Mouse (Mus musculus) forebrain, embryonic 15.5 days (tissue): Measurements from ENCODE around the gene Xrcc3. TPM values are rescaled to one million over a fixed set of nuclear protein-coding genes. Genes with fewer than 3 reads are reported as not detected.
A peak's percentile ranks its signal among the peaks of the same experiment; 100 is the strongest.

Source experiments
- ATAC-seq: fragments of 200-750 bp; cut with Nextera tagmentation; replicated peaks from 2 replicates; pipeline ENCODE4 v1.8.0; 2017; ENCODE audit warnings: mild to moderate bottlenecking, moderate TSS enrichment, moderate library complexity
- H3K27ac ChIP-seq: fragments of 300-500 bp; sonication (generic); replicated peaks from 2 replicates; pipeline ENCODE4 v1.5.1; 2015; ENCODE audit warnings: mild to moderate bottlenecking, inconsistent platforms
- H3K27me3 ChIP-seq: fragments of 300-500 bp; sonication (generic); 2 replicates; pipeline ENCODE4 v1.6.1; 2015; ENCODE audit warnings: inconsistent platforms
- H3K36me3 ChIP-seq: fragments of 300-500 bp; sonication (generic); 2 replicates; pipeline ENCODE4 v1.6.1; 2015; ENCODE audit warnings: mild to moderate bottlenecking, inconsistent platforms
- H3K4me1 ChIP-seq: fragments of 300-500 bp; sonication (generic); 2 replicates; pipeline ENCODE4 v1.6.1; 2015; ENCODE audit warnings: inconsistent platforms
- H3K4me2 ChIP-seq: fragments of 300-500 bp; sonication (generic); replicated peaks from 2 replicates; pipeline ENCODE4 v1.6.1; 2015; ENCODE audit warnings: mild to moderate bottlenecking, inconsistent platforms
- H3K4me3 ChIP-seq: fragments of 300-500 bp; sonication (generic); 2 replicates; pipeline ENCODE4 v1.5.1; 2015; ENCODE audit warnings: mild to moderate bottlenecking, inconsistent platforms
- H3K9ac ChIP-seq: fragments of 300-500 bp; sonication (generic); replicated peaks from 2 replicates; pipeline ENCODE4 v1.6.1; 2015; ENCODE audit warnings: mild to moderate bottlenecking, inconsistent platforms
- H3K9me3 ChIP-seq: fragments of 300-500 bp; sonication (generic); 2 replicates; pipeline ENCODE4 v1.6.1; 2016; ENCODE audit warnings: inconsistent platforms
- WGBS: fragments of 180-500 bp; shearing (Covaris S2); methylation state at CpG from one replicate; pipeline ENCODE4 v1.1.7; 2015; ENCODE audit warnings: mixed read lengths; 5-methylcytosine and 5-hydroxymethylcytosine counted together
- polyA plus RNA-seq: library from polyadenylated mRNA; unstranded; fragments of >200 nt; fragmentation: Nextera tagmentation; extraction: Ambion mirVana; gene quantifications from 2 replicates; pipeline ENCODE4 v1.2.1, GENCODE M21; 2015

The Xrcc3 gene
- polyA plus RNA-seq, 1 experiment from 2014 or later, result 4.5 TPM

DNA sequence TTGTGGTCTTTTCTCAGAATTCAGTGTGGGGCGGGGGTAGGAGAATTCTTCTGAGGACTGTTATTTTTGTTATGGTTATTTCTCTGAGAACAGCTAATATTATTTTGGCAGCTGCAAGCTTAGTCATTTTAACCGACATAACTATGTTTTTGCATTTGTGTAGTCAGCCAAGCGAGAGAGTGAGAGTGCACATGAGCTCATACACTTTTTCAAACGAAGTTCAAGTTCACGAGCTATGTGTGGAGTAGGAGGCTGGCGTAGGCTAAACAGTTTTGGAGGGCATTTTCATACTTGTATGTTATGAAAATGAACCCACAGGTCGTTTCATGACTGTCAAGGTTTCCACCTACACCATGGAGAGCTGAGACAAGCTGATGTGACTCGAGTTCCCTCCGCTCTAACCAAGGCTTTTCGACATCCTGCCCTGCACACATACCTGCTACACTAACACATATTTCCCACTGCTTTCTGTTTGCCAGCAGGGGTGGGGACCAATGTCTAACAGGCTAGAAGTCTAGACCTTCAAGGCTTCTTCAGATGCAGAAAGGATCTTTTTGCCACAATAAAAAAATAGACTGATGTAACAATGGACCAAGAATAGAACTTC lies 45.2 kb downstream of the Xrcc3 start:
- ATAC-seq, result no peak
- Histone ChIP-seq H3K4me1 (peaks cover 35% of the 10 kb centered on the region), H3K27ac (no peak overlapping the region), H3K9me3 (no peaks in the 10 kb centered on the region), H3K27me3 (no peaks in the 10 kb centered on the region), H3K36me3 (peaks cover 14% of the 10 kb centered on the region), H3K4me3 (no peak overlapping the region), H3K9ac (no peak overlapping the region), H3K4me2 (no peak overlapping the region)
- WGBS, result 93% methylated on average over 10 of the region's 10 CpGs

DNA sequence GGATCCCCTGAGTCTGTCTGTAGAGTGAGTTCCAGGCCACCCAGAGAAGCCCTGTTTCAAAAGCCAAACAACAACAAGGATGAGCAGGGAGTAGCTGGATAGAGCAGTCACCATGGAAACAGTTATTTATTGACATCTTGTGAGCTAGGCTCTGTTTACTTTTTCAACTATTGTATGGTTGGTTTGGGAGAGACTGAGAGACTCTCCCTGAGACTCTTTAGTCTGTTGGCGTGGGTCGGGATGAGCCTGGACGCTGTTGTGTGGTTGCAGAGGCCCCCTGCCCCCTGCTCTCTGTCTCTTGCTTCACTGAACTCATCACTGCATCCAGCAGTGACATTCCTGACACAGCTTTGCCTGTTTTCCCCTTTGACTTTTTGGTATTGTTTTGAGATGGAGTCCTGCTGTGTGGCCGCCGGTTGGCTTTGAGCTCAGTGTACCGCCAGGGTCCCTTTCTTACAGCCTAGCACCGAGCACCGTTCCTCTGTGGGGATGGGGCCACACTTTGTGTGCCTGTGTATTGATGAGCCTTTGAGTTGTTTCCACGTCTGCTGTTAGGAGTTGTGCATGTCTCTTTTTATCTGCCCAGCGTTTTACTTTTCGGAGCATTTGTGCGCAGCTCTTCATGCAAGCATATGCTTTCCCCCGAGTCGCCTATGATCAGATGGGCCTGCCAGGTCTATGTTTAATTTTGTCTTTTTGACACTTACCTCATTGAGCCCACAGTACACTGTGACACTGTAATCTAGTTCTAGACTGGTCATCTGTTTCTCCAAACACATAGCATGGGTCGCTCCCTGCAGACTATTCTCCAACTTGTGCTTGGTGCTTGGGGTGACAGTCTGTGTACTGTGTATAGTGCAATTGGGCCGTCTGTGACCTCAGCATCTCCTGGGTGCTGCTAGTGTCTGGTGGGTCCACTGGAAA lies 47.1 kb downstream of the Xrcc3 start:
- H3K4me1 ChIP-seq, result peaks cover 43% of the 10 kb centered on the region
- no peak; the same call in 1 of the 2 replicates for ATAC-seq
- H3K27ac ChIP-seq, result no peak overlapping the region
- H3K4me2 ChIP-seq, result 0 out of 2 replicates have a peak overlapping the region, but pooled peaks have one; percentile 4
- H3K4me3 ChIP-seq, result no peak overlapping the region
- WGBS, result 28% methylated on average over 16 of the region's 16 CpGs
- H3K36me3 ChIP-seq, result no peaks in the 10 kb centered on the region
- no peaks in the 10 kb centered on the region for H3K27me3 ChIP-seq
- H3K9me3 ChIP-seq, result no peaks in the 10 kb centered on the region
- no peak overlapping the region; the same call in 1 of the 2 replicates for H3K9ac ChIP-seq

DNA sequence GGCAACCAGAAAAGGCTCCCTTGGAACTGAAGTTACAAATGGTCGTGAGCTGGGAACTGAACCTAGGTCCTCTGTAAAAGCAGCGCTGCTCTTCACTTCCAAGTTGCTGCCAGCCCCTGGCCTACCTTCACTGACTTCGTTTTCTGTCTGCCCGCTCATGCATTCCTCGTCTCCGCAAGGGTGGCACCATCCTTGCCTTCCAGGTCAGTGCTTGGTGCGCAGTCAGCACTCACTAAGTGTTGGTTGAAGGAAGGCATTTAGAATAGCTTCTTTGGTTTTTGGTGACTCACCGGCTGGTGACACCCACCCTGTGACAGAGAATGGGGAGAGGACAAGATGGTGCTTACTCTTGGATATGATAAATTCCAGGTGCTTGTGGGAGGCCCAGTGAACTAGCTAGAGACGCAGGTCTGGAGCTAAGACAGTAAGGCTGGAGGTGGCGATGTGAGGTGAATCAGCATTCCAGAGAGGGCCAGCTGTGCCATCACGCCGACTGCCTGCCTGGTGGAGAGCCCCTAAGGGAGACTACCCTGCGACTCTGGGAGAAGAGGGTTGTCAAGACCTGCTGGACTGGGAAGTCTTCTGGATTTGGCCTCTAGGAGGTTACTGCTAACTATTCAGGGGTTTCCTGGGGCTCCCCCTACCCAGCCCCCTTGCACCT lies 50.9 kb downstream of the Xrcc3 start:
- Histone ChIP-seq H3K9me3 (no peaks in the 10 kb centered on the region), H3K4me2 (no peak overlapping the region), H3K4me1 (peaks cover 56% of the 10 kb centered on the region), H3K27me3 (no peaks in the 10 kb centered on the region), H3K36me3 (no peaks in the 10 kb centered on the region), H3K27ac (no peak overlapping the region), H3K4me3 (no peak overlapping the region), H3K9ac (no peak overlapping the region)
- 92% methylated on average over 13 of the region's 13 CpGs for WGBS
- no peak for ATAC-seq

DNA sequence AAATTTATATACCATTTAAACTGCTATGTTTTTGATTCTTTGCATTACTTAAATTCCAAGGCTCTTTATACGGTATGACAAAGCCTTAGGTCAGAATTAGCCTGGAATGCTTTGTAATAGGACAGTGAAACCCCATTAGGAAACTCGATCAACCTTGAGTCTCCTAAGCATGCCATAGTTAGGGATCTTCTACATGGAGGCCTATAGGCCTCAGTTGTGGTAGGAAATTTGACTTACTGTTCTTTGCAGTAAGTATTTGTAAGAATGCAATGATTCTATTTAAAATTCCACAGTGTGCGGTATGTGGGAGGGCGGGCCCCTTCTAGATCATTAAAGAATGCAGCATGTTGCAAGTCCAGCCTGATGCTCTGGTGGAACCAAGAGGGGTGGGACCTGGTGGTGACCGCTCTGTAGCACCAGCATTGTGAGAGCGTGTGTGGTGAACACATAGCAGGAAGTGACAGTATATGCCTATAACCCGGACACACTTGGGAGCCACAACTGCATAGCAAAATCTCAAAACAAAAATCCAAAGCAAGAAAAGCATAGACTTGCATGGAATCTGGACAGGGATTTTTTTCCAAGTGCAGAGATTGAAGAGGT lies 53.3 kb downstream of the Xrcc3 start:
- peaks cover 40% of the 10 kb centered on the region for H3K4me1 ChIP-seq
- H3K27ac ChIP-seq, result no peak overlapping the region
- H3K36me3 ChIP-seq, result no peaks in the 10 kb centered on the region
- H3K4me3 ChIP-seq, result peak overlapping the region; percentile 90
- H3K4me2 ChIP-seq, result peak overlapping the region; percentile 96
- H3K9ac ChIP-seq, result peak overlapping the region; percentile 92
- no peaks in the 10 kb centered on the region for H3K9me3 ChIP-seq
- 71% methylated on average over 7 of the region's 7 CpGs for WGBS
- H3K27me3 ChIP-seq, result no peaks in the 10 kb centered on the region
- ATAC-seq, result no peak

DNA sequence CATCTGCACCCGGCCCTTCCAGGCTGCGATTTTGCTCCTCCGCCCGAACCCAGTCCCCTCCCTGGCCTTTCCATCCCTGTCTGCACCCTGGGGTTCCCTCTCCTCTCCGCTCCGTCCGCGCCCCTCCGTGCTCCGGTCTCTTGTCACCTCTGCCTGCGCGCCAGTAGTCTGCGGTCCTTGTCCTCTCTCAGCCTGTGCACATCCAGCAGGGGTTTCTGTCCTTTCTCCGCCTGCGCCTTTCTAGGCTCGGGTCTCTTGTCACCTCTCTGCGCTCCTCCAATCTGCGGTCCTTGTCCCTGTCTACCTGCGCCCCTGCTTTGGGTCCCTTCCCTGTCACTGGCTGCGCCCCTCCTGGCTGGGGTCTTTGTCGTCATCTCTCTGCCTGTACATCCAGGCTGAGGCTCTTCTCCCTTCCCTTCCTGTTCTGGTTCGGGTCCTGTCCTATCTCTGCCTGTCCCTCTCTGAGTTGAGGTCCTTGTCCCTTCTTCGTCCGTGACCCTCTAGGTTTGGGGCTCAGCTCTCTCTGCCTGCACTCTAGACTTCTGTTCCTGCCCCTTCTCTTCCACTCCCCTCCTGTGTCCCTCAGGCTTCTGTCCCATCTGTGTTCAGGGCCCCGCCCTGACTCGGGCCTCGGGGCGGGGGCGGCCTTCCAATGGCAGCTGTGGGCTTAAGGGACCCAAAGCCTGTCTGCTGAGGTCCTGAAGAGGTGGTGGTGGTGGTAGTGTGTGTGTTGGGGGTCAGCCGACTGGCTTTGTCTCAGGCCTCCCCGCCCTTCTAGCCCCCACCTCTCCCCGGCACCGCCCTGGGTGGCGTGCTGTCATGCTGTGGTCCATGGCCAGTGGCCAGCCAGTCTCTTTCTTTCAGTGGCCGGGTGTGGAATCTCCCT lies 54.3 kb downstream of the Xrcc3 start:
- peaks cover 37% of the 10 kb centered on the region for H3K4me1 ChIP-seq
- no peaks in the 10 kb centered on the region for H3K9me3 ChIP-seq
- peak overlapping the region; percentile 95 for H3K27ac ChIP-seq
- H3K4me2 ChIP-seq, result peak overlapping the region; percentile 96
- H3K4me3 ChIP-seq, result peak overlapping the region; percentile 90
- H3K27me3 ChIP-seq, result no peaks in the 10 kb centered on the region
- peak overlapping the region; percentile 92 for H3K9ac ChIP-seq
- no peaks in the 10 kb centered on the region for H3K36me3 ChIP-seq
- under 1% methylated on average over 35 of the region's 35 CpGs for WGBS
- ATAC-seq, result peak; percentile 67

DNA sequence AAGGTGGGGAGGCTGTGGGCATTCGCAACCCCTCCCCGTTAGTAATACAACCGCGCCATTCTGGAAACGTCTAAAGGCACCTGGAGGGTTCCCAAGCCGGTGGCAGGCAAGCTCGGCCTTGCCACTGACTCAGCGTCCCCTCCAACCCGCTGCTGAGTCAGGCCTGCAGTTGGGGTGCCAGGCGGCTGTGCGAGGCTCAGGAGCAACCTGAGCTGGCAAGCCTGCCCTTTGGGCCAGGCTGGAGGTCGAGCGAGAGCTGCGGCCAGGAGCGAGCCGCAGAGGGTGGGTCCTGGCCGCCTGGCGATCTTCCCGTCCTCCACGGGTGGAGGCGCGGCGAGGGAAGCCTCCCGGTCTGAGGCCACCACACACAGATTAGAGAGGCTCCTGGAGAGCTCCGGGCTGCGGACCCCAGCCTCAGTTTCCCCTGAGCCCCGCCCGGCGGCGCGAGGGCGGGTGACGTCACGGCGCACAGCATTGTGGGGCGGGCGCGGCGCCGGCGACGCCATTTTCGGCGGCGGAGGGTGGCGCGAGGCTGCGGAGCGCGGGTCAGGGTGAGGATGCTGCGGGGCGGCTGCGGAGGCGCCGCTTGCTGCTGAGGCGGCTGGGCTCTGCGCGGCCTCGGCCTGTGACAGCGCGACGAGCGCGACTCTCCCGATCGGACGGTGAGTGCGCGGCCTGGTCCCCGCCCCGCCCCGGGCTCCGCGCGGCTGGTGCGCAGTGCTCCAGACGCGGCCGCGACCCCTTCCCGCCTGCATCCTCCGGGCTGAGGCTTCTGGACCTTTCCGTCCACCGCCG lies 55.1 kb downstream of the Xrcc3 start, which contains the start of gene Klc1:
Klc1 (plus strand) TSS at position 469 of the 795 bp plus-strand sequence.
- no peaks in the 10 kb centered on the region for H3K9me3 ChIP-seq
- peak within 1 kb of the TSS; percentile 90 for H3K4me3 ChIP-seq
- H3K9ac ChIP-seq, result peak within 1 kb of the TSS; percentile 92
- H3K36me3 ChIP-seq, result no peaks in the 10 kb centered on the region
- H3K4me2 ChIP-seq, result peak within 1 kb of the TSS; percentile 96
- under 1% methylated on average over 77 of the region's 85 CpGs for WGBS
- H3K4me1 ChIP-seq, result peaks cover 37% of the 10 kb centered on the region
- H3K27ac ChIP-seq, result peak within 1 kb of the TSS; percentile 95
- ATAC-seq, result peak; percentile 79
- H3K27me3 ChIP-seq, result no peaks in the 10 kb centered on the region

DNA sequence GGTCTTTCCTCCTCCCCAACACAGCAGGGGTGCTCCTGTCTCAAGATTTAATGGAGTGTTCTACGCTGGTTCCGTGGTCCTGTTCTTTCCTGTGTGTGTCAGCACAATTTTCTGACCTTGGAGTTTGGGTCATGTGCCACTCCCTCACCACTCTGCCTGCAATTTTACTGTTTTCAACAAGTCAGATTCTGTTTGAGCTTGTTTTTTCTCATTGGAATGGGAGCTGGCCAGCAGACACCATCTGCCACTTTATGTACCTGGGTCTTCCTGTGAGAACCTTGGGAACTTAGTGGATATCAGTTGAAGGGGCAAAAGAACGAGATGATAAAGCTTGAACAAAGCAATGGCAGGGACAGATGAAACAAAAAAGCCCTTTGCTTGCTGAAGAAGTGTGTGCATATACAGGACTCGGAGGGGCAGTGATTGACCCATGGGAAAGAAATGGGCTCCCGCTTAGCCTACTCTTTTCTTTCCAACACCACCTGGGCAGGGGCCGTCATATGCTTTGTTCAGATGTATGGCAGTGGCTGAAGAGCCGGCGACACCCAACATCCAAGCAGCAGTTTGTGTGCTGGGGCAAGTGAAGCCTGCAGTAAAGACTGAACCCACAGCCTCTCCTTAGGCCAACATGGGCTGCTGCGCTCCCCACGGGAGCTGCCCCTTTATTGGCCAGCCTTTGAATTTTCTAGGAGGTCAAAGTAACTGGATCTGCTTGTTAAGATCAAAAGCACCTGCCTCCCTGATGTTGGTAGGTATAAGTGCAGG lies 55.9 kb downstream of the Xrcc3 start:
- H3K9ac ChIP-seq, result peak overlapping the region; percentile 92
- no peaks in the 10 kb centered on the region for H3K27me3 ChIP-seq
- peak overlapping the region; percentile 95 for H3K27ac ChIP-seq
- H3K4me1 ChIP-seq, result peaks cover 37% of the 10 kb centered on the region
- no peaks in the 10 kb centered on the region for H3K36me3 ChIP-seq
- H3K4me3 ChIP-seq, result peak overlapping the region; percentile 90
- WGBS, result 46% methylated on average over 10 of the region's 10 CpGs
- peak overlapping the region; percentile 96 for H3K4me2 ChIP-seq
- no peaks in the 10 kb centered on the region for H3K9me3 ChIP-seq
- ATAC-seq, result no peak; the same call in 1 of the 2 replicates

DNA sequence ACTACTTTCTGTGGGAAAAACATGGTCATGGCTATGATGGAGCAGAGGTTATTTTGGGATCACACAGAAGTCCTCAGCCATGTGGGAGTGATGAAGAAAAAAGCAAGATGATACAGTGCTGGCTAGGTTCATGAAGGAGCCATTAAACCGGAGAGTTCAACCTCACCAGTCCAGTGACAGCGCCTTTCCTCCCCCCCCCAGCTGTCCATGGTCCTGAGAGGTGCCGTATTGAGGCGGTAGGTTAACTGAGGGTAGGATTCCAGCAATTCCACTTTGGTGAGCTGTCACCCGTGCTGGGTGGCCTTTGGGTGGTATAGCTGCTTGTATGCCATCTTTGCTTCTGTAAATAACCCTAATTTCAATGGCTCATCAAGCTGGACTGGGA lies 57.0 kb downstream of the Xrcc3 start:
- ATAC-seq, result no peak
- H3K9me3 ChIP-seq, result no peaks in the 10 kb centered on the region
- no peak overlapping the region for H3K9ac ChIP-seq
- H3K4me1 ChIP-seq, result peaks cover 30% of the 10 kb centered on the region
- no peak overlapping the region for H3K4me3 ChIP-seq
- H3K36me3 ChIP-seq, result no peaks in the 10 kb centered on the region
- 39% methylated on average over 5 of the region's 5 CpGs for WGBS
- no peak overlapping the region for H3K4me2 ChIP-seq
- no peaks in the 10 kb centered on the region for H3K27me3 ChIP-seq
- H3K27ac ChIP-seq, result no peak overlapping the region

DNA sequence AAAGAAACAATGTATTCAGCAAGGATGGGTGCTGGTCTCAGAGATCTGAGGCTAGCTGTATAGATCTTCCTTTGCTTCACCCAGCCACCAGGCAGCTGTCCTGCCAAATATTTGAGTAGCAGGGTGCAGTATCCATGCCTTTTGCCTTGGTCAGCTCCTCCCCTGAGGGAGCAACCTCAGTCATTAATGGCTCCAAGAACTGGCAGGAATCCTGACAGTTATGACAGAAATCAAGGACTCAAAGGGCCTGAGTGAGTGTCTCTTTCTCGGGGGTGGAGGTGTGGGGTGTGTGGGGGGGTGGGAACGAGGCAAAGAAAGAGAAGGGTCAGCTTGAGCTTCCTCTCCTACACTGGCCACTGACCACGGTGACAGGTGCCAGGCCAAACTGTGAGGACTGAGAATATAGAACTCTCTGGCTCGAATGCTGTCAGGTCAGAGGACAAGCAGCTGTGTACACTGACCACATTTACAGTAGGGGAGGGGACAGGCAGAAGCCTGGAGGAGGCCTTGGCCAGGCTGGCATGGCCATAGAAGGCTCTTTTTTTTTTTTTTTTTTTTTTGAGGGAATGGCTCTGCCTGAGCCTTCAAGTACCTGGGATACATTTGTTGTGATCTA lies 57.5 kb downstream of the Xrcc3 start:
- Histone ChIP-seq H3K4me1 (peaks cover 26% of the 10 kb centered on the region), H3K4me2 (no peak overlapping the region), H3K27ac (no peak overlapping the region), H3K27me3 (no peaks in the 10 kb centered on the region), H3K36me3 (no peaks in the 10 kb centered on the region), H3K9me3 (no peaks in the 10 kb centered on the region), H3K4me3 (no peak overlapping the region), H3K9ac (no peak overlapping the region)
- ATAC-seq, result no peak
- WGBS, result 73% methylated on average over 4 of the region's 4 CpGs

DNA sequence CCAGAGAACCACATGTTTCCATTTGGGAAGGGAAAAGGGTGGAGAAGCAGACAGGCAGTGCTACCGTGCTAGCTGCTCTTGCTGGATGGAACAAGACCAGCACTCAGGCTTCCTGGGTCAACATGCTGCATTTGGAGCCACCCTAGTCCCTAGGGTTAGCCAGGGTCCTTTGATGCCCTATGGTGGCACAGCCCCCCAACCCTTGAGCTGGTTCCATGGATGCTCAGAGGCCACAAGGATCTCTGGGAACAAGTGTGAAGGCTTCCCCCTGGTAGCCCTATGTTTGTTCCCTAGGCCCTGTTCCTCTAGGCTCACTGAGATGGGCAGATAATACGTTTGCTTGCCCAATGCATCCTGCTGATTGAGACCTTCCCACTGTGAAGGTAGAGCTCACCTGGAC lies 58.4 kb downstream of the Xrcc3 start:
- no peak overlapping the region for H3K4me2 ChIP-seq
- H3K36me3 ChIP-seq, result no peaks in the 10 kb centered on the region
- H3K4me1 ChIP-seq, result peaks cover 16% of the 10 kb centered on the region
- no peaks in the 10 kb centered on the region for H3K9me3 ChIP-seq
- no peak for ATAC-seq
- WGBS, result 65% methylated on average over 2 of the region's 2 CpGs
- H3K9ac ChIP-seq, result no peak overlapping the region
- no peak overlapping the region for H3K27ac ChIP-seq
- H3K4me3 ChIP-seq, result no peak overlapping the region
- no peaks in the 10 kb centered on the region for H3K27me3 ChIP-seq
